Mouse (Mus musculus) midbrain, postnatal 0 days (tissue): ENCODE data around the gene Pparg. TPM values are rescaled to one million over a fixed set of nuclear protein-coding genes. Genes with fewer than 3 reads are reported as not detected.

Source experiments
- ATAC-seq: fragments of 200-750 bp; cut with Nextera tagmentation; 2 replicates; pipeline ENCODE4 v1.8.0; 2017; ENCODE audit warnings: moderate number of reproducible peaks, mild to moderate bottlenecking, moderate TSS enrichment, moderate library complexity; ENCODE audit not compliant: low FRiP score
- DNase-seq: peaks from one replicate; pipeline ENCODE4 v3.0.0-alpha.2; 2015; ENCODE audit warnings: low spot score
- H3K27ac ChIP-seq: fragments of 300-500 bp; sonication (generic); 2 replicates; pipeline ENCODE4 v1.5.1; 2014; ENCODE audit warnings: low read depth, mild to moderate bottlenecking, low read length, mixed read lengths
- H3K27me3 ChIP-seq: fragments of 300-500 bp; sonication (generic); 2 replicates; pipeline ENCODE4 v1.6.1; 2014; ENCODE audit warnings: low read length, control low read depth, mixed read lengths; ENCODE audit not compliant: insufficient read depth
- H3K36me3 ChIP-seq: fragments of 300-500 bp; sonication (generic); 2 replicates; pipeline ENCODE4 v1.6.1; 2014; ENCODE audit warnings: low read length, control low read depth, mixed read lengths; ENCODE audit not compliant: insufficient read depth
- H3K4me1 ChIP-seq: fragments of 300-500 bp; sonication (generic); 2 replicates; pipeline ENCODE4 v1.6.1; 2014; ENCODE audit warnings: mild to moderate bottlenecking, control low read depth, antibody characterized with exemption, low read length, mixed read lengths; ENCODE audit not compliant: insufficient read depth
- H3K4me2 ChIP-seq: fragments of 300-500 bp; sonication (generic); 2 replicates; pipeline ENCODE4 v1.6.1; 2014; ENCODE audit warnings: low read depth, mild to moderate bottlenecking, low read length, mixed read lengths; ENCODE audit not compliant: poor library complexity, severe bottlenecking
- H3K4me3 ChIP-seq: fragments of 300-500 bp; sonication (generic); 2 replicates; pipeline ENCODE4 v1.5.1; 2014; ENCODE audit warnings: low read depth, mild to moderate bottlenecking, low read length, moderate library complexity
- H3K9ac ChIP-seq: fragments of 300-500 bp; sonication (generic); replicated peaks from 2 replicates; pipeline ENCODE4 v1.6.1; 2014; ENCODE audit warnings: mild to moderate bottlenecking, low read length, moderate library complexity, mixed read lengths; ENCODE audit not compliant: poor library complexity, severe bottlenecking
- H3K9me3 ChIP-seq: fragments of 300-500 bp; sonication (generic); 2 replicates; pipeline ENCODE4 v1.6.1; 2016; ENCODE audit warnings: low read length, control low read depth
- CTCF ChIP-seq: IDR thresholded peaks from 2 replicates; pipeline ENCODE4 v1.5.1; 2016; ENCODE audit warnings: antibody characterized with exemption, mild to moderate bottlenecking
- WGBS: fragments of 180-500 bp; shearing (Covaris S2); extraction: QIAGEN DNeasy Blood & Tissue Kit; methylation state at CpG from one replicate; pipeline ENCODE4 v1.1.7; 2014; 5-methylcytosine and 5-hydroxymethylcytosine counted together
- polyA plus RNA-seq: library from polyadenylated mRNA; unstranded; fragments of >200 nt; fragmentation: Nextera tagmentation; extraction: Ambion mirVana; gene quantifications from 2 replicates; pipeline ENCODE4 v1.2.1, GENCODE M21; 2015
- total RNA-seq: library from RNA; depleted of rRNA; stranded (reverse); fragments of >200 nt; gene quantifications from 2 replicates; pipeline ENCODE4 v1.2.3, GENCODE M21; 2014

Gene Pparg
- total and polyA plus RNA-seq, 2 experiments from 2014 or later, result 0.25 to 2.0 TPM

DNA sequence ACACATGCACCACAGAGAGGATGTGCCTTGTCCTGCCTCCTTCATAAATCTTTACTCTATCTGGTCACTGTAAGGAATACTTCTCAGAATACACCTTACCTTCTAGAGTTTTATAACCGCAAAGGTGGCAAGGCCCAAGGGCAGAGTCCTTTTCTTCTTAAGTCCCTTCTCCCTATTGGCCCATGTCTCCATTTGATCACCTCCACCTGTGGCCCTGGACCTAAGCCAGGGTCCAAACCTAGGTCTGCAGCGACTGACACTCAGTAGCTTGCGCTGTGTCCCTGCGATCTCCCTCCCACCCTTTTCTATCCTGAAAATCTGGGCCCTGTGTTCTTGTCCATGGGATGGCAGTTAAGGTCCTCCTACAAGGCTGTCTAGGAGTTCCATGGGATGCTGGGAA lies 142.3 kb downstream of the Pparg start:
- WGBS, result 99% methylated on average over 4 of the region's 4 CpGs
- DNase-seq (no peak), ATAC-seq (no peak)
- no peak for TF ChIP-seq CTCF
- no peaks in the 10 kb centered on the region for H3K9me3 ChIP-seq
- no peaks in the 10 kb centered on the region for H3K4me1 ChIP-seq
- H3K27me3 ChIP-seq, result 0 out of 2 replicates have a peak, but pooled peaks cover 3% of the 10 kb centered on the region
- H3K4me2 ChIP-seq, result no peak overlapping the region
- no peak overlapping the region for H3K9ac ChIP-seq
- H3K36me3 ChIP-seq, result no peaks in the 10 kb centered on the region
- no peak overlapping the region for H3K4me3 ChIP-seq
- H3K27ac ChIP-seq, result no peak overlapping the region

DNA sequence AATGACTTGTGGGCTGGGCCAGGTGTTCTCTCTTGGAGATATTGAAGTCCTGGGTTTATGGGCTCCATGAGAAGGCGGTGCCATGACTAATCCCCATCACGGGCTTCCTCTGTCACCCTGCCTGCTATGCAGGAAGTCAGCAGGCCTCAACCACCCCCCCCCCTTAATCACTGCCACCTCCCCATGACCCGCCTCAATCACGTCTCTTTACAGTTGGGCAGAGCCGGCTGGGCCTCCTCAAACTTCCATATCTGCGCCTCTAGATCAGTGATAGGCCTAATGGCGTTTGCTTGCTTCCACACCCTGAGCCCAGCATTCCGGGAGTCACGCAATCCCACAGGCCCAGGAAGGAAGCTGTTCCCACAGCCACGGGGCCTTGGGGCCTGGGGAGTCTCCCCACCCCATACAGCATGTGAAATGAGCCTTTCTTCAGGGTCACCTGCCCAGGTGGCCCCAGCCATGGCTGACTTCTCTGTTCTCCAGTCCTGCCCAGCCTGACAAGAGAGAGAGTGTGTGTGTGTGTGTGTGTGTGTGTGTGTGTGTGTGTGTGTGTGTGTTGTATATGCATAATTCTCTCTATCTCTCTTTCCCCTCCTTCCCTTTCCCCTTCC lies 142.9 kb downstream of the Pparg start:
- Histone ChIP-seq H3K9me3 (no peaks in the 10 kb centered on the region), H3K4me1 (no peaks in the 10 kb centered on the region), H3K36me3 (no peaks in the 10 kb centered on the region), H3K27me3 (0 out of 2 replicates have a peak, but pooled peaks cover 3% of the 10 kb centered on the region), H3K27ac (no peak overlapping the region), H3K4me2 (no peak overlapping the region), H3K4me3 (no peak overlapping the region), H3K9ac (no peak overlapping the region)
- DNase-seq, result no peak
- 93% methylated on average over 10 of the region's 10 CpGs for WGBS
- ATAC-seq, result no peak
- TF ChIP-seq CTCF, result no peak

DNA sequence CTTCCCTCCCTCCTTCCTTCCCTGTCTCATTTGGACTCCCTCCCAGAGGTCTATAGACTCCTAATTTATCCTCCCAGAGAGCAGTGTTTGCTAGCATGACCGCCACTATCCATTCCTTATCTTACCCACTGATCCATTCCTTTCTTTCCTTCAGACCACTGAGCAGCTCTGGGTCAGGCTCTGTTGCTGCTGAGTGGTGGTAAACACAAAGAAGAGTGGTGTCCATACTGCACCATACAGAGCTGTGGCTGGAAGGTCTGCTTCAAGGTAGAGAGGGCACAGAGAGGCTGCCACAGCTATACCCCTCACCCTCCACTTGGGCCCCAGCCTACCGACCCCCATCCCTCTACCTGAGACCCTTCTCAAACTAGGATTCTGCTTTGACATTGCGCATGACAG lies 143.4 kb downstream of the Pparg start:
- no peak overlapping the region for H3K27ac ChIP-seq
- 0 out of 2 replicates have a peak, but pooled peaks cover 3% of the 10 kb centered on the region for H3K27me3 ChIP-seq
- 81% methylated on average over 3 of the region's 3 CpGs for WGBS
- DNase-seq, result no peak
- no peaks in the 10 kb centered on the region for H3K36me3 ChIP-seq
- H3K4me3 ChIP-seq, result no peak overlapping the region
- H3K4me2 ChIP-seq, result no peak overlapping the region
- no peak for TF ChIP-seq CTCF
- no peak for ATAC-seq
- H3K9me3 ChIP-seq, result no peaks in the 10 kb centered on the region
- no peak overlapping the region for H3K9ac ChIP-seq
- no peaks in the 10 kb centered on the region for H3K4me1 ChIP-seq

DNA sequence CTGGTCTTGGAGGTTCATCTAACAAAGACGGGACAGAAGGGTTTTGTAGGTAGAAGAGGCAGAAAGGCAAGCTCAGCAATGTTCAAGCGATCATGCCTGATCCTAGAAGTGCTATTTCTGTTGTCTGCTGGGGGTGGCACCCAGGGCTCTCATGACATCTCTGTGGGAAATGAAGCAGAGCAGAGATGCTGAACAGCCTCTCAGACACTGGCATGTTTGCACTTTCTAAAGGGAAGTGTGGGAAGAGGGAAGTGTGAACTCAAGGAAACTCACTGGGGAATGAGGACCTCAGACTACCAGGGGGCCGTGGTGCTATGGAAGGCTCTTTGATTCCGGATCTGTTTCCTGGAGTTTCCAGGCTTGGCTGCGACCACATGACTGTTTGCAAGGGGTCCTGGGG lies 144.2 kb downstream of the Pparg start:
- whole genome bisulfite sequencing, result 90% methylated on average over 5 of the region's 5 CpGs
- Histone ChIP-seq H3K27me3 (no peaks in the 10 kb centered on the region), H3K36me3 (no peaks in the 10 kb centered on the region), H3K9ac (no peak overlapping the region), H3K4me3 (no peak overlapping the region), H3K9me3 (no peaks in the 10 kb centered on the region), H3K4me1 (no peaks in the 10 kb centered on the region), H3K27ac (no peak overlapping the region), H3K4me2 (no peak overlapping the region)
- TF ChIP-seq CTCF, result no peak
- DNase-seq (no peak), ATAC-seq (no peak)

DNA sequence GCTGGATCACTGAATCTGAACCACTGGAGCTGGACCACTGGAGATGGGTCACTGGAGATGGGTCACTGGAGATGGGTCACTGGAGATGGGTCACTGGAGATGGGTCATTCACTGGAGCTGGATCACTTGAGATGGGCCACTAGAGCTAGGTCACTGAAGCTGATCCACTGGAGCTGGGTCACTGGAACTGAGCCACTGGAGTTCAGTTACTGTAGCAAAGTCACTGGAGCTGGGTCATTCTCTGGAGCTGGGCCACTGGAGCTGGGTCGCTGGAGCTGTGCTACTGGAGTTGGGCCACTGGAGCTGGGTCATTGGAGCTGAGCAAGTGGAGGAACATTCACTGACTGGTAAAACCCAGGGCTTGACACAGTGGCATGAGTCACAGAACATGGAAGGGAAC lies 145.7 kb downstream of the Pparg start:
- ATAC-seq (no peak), DNase-seq (no peak)
- Histone ChIP-seq H3K4me1 (no peaks in the 10 kb centered on the region), H3K9me3 (no peaks in the 10 kb centered on the region), H3K4me3 (no peak overlapping the region), H3K27me3 (no peaks in the 10 kb centered on the region), H3K4me2 (no peak overlapping the region), H3K27ac (no peak overlapping the region), H3K9ac (no peak overlapping the region), H3K36me3 (no peaks in the 10 kb centered on the region)
- 92% methylated on average over 1 of the region's 1 CpGs for WGBS
- TF ChIP-seq CTCF, result no peak

DNA sequence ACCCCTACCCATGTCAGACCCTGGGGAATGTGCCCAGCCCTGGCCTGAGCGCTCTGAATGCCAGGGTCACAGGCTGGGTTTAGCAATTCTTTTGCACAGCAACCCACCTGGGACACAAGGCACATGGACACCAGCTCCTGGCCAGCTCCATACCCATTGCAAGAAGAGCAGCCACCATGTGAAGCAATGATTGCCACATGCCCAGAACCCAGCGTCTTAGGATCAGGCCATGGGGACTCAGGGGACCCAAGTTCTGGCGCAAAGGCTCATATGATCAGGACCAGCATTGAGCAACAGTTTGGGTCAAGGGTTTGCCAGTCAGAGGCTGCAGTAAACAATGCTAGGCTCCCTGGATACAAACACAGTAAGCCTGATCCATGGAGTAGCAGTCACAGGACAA lies 150.7 kb downstream of the Pparg start:
- ATAC-seq (no peak), DNase-seq (no peak)

More for the DNA sequence above, 150.7 kb downstream of the Pparg start:
- Histone ChIP-seq H3K36me3 (no peaks in the 10 kb centered on the region), H3K4me2 (no peak overlapping the region), H3K4me3 (no peak overlapping the region), H3K9me3 (no peaks in the 10 kb centered on the region), H3K27ac (no peak overlapping the region), H3K4me1 (no peaks in the 10 kb centered on the region), H3K27me3 (no peaks in the 10 kb centered on the region), H3K9ac (no peak overlapping the region)
- 92% methylated on average over 3 of the region's 3 CpGs for WGBS
- no peak for TF ChIP-seq CTCF
